Mouse (Mus musculus) liver, embryonic 13.5 days (tissue): ENCODE measurements around the gene Akt1. TPM values are rescaled to one million over a fixed set of nuclear protein-coding genes. Genes with fewer than 3 reads are reported as not detected.

Experiments
- ATAC-seq: fragments of 200-750 bp; cut with Nextera tagmentation; 2 replicates; pipeline ENCODE4 v1.8.0; 2017; ENCODE audit warnings: low read depth, mild to moderate bottlenecking, moderate number of reproducible peaks, moderate library complexity
- DNase-seq: peaks from one replicate; pipeline ENCODE4 v3.0.0; 2022
- H3K27ac ChIP-seq: fragments of 300-500 bp; sonication (generic); 2 replicates; pipeline ENCODE4 v1.5.1; 2015; ENCODE audit warnings: moderate library complexity, mild to moderate bottlenecking, inconsistent platforms
- H3K27me3 ChIP-seq: fragments of 300-500 bp; sonication (generic); 2 replicates; pipeline ENCODE4 v1.6.1; 2015; ENCODE audit warnings: mild to moderate bottlenecking, inconsistent platforms
- H3K36me3 ChIP-seq: fragments of 300-500 bp; sonication (generic); 2 replicates; pipeline ENCODE4 v1.6.1; 2015; ENCODE audit warnings: mild to moderate bottlenecking, inconsistent platforms
- H3K4me1 ChIP-seq: fragments of 300-500 bp; sonication (generic); replicated peaks from 2 replicates; pipeline ENCODE4 v1.6.1; 2015; ENCODE audit warnings: inconsistent platforms
- H3K4me2 ChIP-seq: fragments of 300-500 bp; sonication (generic); 2 replicates; pipeline ENCODE4 v1.6.1; 2015; ENCODE audit warnings: inconsistent platforms, mild to moderate bottlenecking, moderate library complexity
- H3K4me3 ChIP-seq: fragments of 300-500 bp; sonication (generic); replicated peaks from 2 replicates; pipeline ENCODE4 v1.5.1; 2015; ENCODE audit warnings: mild to moderate bottlenecking, inconsistent platforms
- H3K9ac ChIP-seq: fragments of 300-500 bp; sonication (generic); 2 replicates; pipeline ENCODE4 v1.6.1; 2015; ENCODE audit warnings: mild to moderate bottlenecking, inconsistent platforms
- H3K9me3 ChIP-seq: fragments of 300-500 bp; sonication (generic); replicated peaks from 2 replicates; pipeline ENCODE4 v1.6.1; 2016; ENCODE audit warnings: inconsistent platforms
- WGBS: fragments of 180-500 bp; shearing (Covaris S2); methylation state at CpG from one replicate; pipeline ENCODE4 v1.1.7; 2015; ENCODE audit not compliant: insufficient replicate concordance; 5-methylcytosine and 5-hydroxymethylcytosine counted together
- polyA plus RNA-seq: library from polyadenylated mRNA; unstranded; fragments of >200 nt; fragmentation: Nextera tagmentation; extraction: Ambion mirVana; gene quantifications from 2 replicates; pipeline ENCODE4 v1.2.1, GENCODE M21; 2015

Akt1 gene
- polyA plus RNA-seq, 1 experiment from 2014 or later = 17.9 TPM

GRCm38 (mm10) chr12:112632907-112633306 lies 41.8 kb downstream of the Akt1 start:
- no peak overlapping the region for H3K9ac ChIP-seq
- no peak overlapping the region for H3K4me3 ChIP-seq
- ATAC-seq = no peak
- H3K36me3 ChIP-seq = no peaks in the 10 kb centered on the region
- 45% methylated on average over 5 of the region's 5 CpGs for WGBS
- H3K27ac ChIP-seq = peak overlapping the region; percentile 20; the same call in 1 of the 2 replicates
- peaks cover 60% of the 10 kb centered on the region for H3K4me1 ChIP-seq
- no peaks in the 10 kb centered on the region for H3K27me3 ChIP-seq
- no peak for DNase-seq
- no peaks in the 10 kb centered on the region for H3K9me3 ChIP-seq
- peak overlapping the region; percentile 10; the same call in 1 of the 2 replicates for H3K4me2 ChIP-seq

- Histone ChIP-seq H3K9ac (no peak overlapping the region), H3K27me3 (no peaks in the 10 kb centered on the region), H3K9me3 (no peaks in the 10 kb centered on the region), H3K4me2 (peak overlapping the region; percentile 10; the same call in 1 of the 2 replicates), H3K4me3 (no peak overlapping the region), H3K36me3 (no peaks in the 10 kb centered on the region), H3K4me1 (peaks cover 61% of the 10 kb centered on the region), H3K27ac (peak overlapping the region; percentile 20; the same call in 1 of the 2 replicates)
- ATAC-seq (no peak; the same call in 1 of the 2 replicates), DNase-seq (no peak)
- WGBS = 56% methylated on average over 11 of the region's 11 CpGs
Observed at GRCm38 (mm10) chr12:112632084-112632777, 42.5 kb downstream of the Akt1 start.

- Histone ChIP-seq H3K27me3 (no peaks in the 10 kb centered on the region), H3K4me1 (peaks cover 68% of the 10 kb centered on the region), H3K9me3 (no peaks in the 10 kb centered on the region), H3K4me3 (no peak overlapping the region), H3K4me2 (no peak overlapping the region), H3K9ac (no peak overlapping the region), H3K27ac (peak overlapping the region; percentile 13; the same call in 1 of the 2 replicates), H3K36me3 (no peaks in the 10 kb centered on the region)
- DNase-seq (no peak), ATAC-seq (no peak)
- 22% methylated on average over 1 of the region's 1 CpGs for WGBS
Observed at GRCm38 (mm10) chr12:112631472-112631871, 43.2 kb downstream of the Akt1 start.

DNA sequence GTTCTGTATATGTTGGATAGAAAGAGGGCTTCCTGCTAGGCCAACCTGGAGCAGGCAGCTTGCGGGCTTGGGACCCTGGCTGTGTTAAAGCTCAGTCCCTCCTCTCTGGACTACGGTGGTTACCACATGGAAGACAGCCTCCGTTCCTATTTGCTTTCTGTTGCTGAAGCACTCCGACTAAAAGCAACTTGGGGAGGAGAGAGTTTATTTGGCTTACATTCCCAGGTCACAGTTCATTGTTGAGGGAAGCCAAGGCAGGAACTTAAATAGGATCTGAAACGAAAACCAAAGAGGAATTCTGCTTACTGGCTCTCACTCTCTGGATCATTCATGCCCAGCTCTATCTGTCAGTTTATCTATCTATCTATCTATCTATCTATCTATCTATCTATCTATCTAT lies 43.9 kb downstream of the Akt1 start:
- WGBS = 67% methylated on average over 5 of the region's 5 CpGs
- Histone ChIP-seq H3K4me2 (no peak overlapping the region), H3K9me3 (no peaks in the 10 kb centered on the region), H3K9ac (no peak overlapping the region), H3K4me1 (peaks cover 75% of the 10 kb centered on the region), H3K36me3 (no peaks in the 10 kb centered on the region), H3K27ac (peak overlapping the region; percentile 5; the same call in 1 of the 2 replicates), H3K4me3 (no peak overlapping the region), H3K27me3 (no peaks in the 10 kb centered on the region)
- no peak for ATAC-seq
- DNase-seq = no peak

GRCm38 (mm10) chr12:112630029-112630428 lies 44.7 kb downstream of the Akt1 start:
- peaks cover 77% of the 10 kb centered on the region for H3K4me1 ChIP-seq

DNA sequence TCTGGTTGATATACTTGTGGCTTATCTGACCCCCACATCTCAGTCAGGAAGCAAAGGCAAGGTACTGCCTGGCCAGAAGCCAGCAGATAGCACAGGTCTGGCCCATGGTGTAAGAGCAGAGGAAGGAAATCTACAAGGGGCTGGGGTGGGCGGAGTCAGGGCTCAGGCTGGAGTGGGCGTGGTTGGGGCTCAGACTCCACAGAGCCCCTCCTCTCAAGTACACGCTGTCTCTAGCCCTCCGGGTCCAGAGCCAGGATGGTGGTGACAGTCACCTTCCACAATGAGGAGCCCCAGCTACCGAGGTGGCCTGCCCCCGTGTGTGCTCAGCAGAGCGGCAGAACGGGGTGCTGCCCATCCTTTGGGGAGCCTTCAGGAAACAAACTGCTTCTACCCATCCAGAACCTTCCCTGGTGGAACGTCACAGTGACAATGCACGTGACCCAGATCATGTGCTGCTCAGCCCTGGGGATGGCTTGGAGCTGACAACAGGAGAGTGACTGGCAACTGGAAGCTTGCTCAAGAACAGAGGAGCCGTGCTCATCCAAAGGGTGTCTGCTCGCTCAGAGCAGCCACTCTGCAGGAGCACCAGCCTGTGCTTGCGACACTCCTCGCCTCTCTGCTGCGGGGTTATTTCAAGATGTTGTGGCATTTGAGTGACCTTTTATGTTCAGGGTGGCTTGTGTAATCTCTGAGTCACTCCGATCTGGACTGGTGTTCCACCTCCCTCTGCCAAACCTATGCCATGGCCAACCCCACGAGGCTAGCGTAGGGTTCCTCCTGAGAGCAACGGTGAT lies 45.6 kb downstream of the Akt1 start:
- Histone ChIP-seq H3K9me3 (no peaks in the 10 kb centered on the region), H3K36me3 (no peaks in the 10 kb centered on the region), H3K4me2 (peak overlapping the region; percentile 61), H3K4me1 (peaks cover 73% of the 10 kb centered on the region), H3K4me3 (peak overlapping the region; percentile 36), H3K27me3 (no peaks in the 10 kb centered on the region), H3K27ac (peak overlapping the region; percentile 53), H3K9ac (peak overlapping the region; percentile 15)
- DNase-seq = peak; percentile 57
- ATAC-seq = peak; percentile 70
- WGBS = 12% methylated on average over 19 of the region's 19 CpGs

More at GRCm38 (mm10) chr12:112630029-112630428, 44.7 kb downstream of the Akt1 start:
- DNase-seq = no peak
- H3K4me3 ChIP-seq = no peak overlapping the region
- H3K4me2 ChIP-seq = no peak overlapping the region
- no peaks in the 10 kb centered on the region for H3K27me3 ChIP-seq
- H3K36me3 ChIP-seq = no peaks in the 10 kb centered on the region
- no peak overlapping the region for H3K27ac ChIP-seq
- no peak for ATAC-seq
- WGBS = 83% methylated on average over 12 of the region's 12 CpGs
- H3K9ac ChIP-seq = no peak overlapping the region
- no peaks in the 10 kb centered on the region for H3K9me3 ChIP-seq

DNA sequence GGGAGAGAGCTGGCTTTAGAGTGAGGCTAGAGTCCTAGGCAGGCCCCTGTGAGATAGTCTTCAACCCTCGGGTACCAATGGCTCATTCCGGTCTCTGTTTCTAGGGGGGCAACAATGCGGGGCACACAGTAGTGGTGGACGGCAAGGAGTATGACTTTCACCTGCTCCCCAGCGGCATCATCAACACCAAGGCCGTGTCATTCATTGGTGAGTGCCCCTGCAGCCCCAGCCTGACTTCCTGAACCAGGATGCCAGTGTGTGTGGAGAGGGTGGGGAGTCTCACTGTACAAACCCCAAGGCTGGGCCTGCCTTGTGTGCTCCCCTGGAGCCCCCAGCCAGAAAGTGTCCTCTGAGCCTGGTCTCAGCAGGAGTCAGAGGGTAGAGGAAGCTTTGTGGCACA lies 46.5 kb downstream of the Akt1 start:
- 54% methylated on average over 6 of the region's 6 CpGs for WGBS

GRCm38 (mm10) chr12:112627097-112627881 lies 47.4 kb downstream of the Akt1 start:
- H3K27me3 ChIP-seq = 0 out of 2 replicates have a peak, but pooled peaks cover 2% of the 10 kb centered on the region
- H3K9me3 ChIP-seq = no peaks in the 10 kb centered on the region
- 50% methylated on average over 7 of the region's 7 CpGs for WGBS
- H3K9ac ChIP-seq = no peak overlapping the region
- ATAC-seq (no peak), DNase-seq (no peak)
- no peak overlapping the region for H3K4me3 ChIP-seq
- H3K4me1 ChIP-seq = peaks cover 68% of the 10 kb centered on the region
- H3K27ac ChIP-seq = peak overlapping the region; percentile 8; the same call in 1 of the 2 replicates
- H3K36me3 ChIP-seq = no peaks in the 10 kb centered on the region
- no peak overlapping the region for H3K4me2 ChIP-seq

More for the DNA sequence above, 46.5 kb downstream of the Akt1 start:
- no peaks in the 10 kb centered on the region for H3K36me3 ChIP-seq
- no peak overlapping the region for H3K9ac ChIP-seq
- no peaks in the 10 kb centered on the region for H3K27me3 ChIP-seq
- ATAC-seq (no peak), DNase-seq (no peak)
- H3K4me1 ChIP-seq = peaks cover 74% of the 10 kb centered on the region
- H3K9me3 ChIP-seq = no peaks in the 10 kb centered on the region
- H3K4me2 ChIP-seq = no peak overlapping the region
- peak overlapping the region; percentile 53 for H3K27ac ChIP-seq
- no peak overlapping the region for H3K4me3 ChIP-seq

- H3K4me2 ChIP-seq = no peak overlapping the region
- H3K9me3 ChIP-seq = no peaks in the 10 kb centered on the region
- no peak overlapping the region for H3K27ac ChIP-seq
- WGBS = 53% methylated on average over 6 of the region's 6 CpGs
- H3K9ac ChIP-seq = no peak overlapping the region
- no peak for DNase-seq
- H3K27me3 ChIP-seq = peaks cover 7% of the 10 kb centered on the region
- no peak overlapping the region for H3K4me3 ChIP-seq
- no peak for ATAC-seq
- no peaks in the 10 kb centered on the region for H3K36me3 ChIP-seq
- peaks cover 68% of the 10 kb centered on the region for H3K4me1 ChIP-seq
Observed at GRCm38 (mm10) chr12:112626455-112626854, 48.2 kb downstream of the Akt1 start.

DNA sequence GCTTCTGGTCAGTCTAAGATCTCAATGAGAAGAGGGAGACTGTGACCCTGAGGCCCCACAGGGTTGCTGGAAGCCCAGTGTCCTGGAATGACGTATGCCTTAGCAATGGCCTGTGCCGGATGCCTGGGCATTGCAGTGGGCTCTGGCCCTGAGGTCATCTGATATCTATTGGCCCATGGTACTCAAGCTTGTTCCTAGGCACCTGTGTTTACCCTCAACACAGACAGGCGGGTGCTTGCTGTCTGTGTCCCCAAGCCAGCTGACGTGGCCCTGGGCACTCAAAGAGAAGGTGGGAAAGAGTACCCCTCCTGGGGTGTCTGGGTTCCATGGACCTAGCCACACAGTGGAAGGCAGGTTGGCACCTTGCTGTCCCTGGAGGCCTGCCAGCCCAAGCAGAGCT lies 49.0 kb downstream of the Akt1 start:
- peaks cover 68% of the 10 kb centered on the region for H3K4me1 ChIP-seq
- ATAC-seq = no peak

DNA sequence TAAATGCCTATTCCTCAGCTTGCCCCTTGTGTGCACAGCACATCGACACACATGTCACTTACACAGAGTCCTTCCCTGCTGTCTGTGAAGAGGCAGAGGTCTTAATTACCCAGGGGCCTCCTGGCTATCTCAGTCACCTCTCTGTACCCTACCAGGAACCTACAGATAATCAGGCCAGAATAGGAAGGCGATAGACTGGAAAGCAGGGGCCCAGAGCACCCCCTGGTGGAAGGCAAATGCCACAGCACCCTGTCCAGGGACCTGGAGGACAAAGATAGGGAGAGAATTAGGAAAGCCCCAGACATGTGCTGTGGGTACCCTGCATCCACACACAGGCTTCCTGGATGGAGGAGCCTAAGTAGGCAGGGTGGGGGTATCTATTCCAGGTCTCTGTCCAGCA lies 50.9 kb downstream of the Akt1 start:
- H3K4me2 ChIP-seq = no peak overlapping the region
- peak; percentile 51 for ATAC-seq
- peaks cover 34% of the 10 kb centered on the region for H3K27me3 ChIP-seq
- no peaks in the 10 kb centered on the region for H3K36me3 ChIP-seq
- DNase-seq = peak; percentile 69
- no peak overlapping the region for H3K9ac ChIP-seq
- no peak overlapping the region for H3K4me3 ChIP-seq
- 8% methylated on average over 2 of the region's 2 CpGs for WGBS
- H3K9me3 ChIP-seq = no peaks in the 10 kb centered on the region
- peaks cover 71% of the 10 kb centered on the region for H3K4me1 ChIP-seq
- no peak overlapping the region for H3K27ac ChIP-seq

More for the DNA sequence above, 49.0 kb downstream of the Akt1 start:
- peaks cover 14% of the 10 kb centered on the region for H3K27me3 ChIP-seq
- H3K9ac ChIP-seq = no peak overlapping the region
- no peak overlapping the region for H3K4me2 ChIP-seq
- no peak overlapping the region for H3K27ac ChIP-seq
- H3K9me3 ChIP-seq = no peaks in the 10 kb centered on the region
- no peak overlapping the region for H3K4me3 ChIP-seq
- WGBS = 73% methylated on average over 4 of the region's 4 CpGs
- DNase-seq = no peak
- H3K36me3 ChIP-seq = no peaks in the 10 kb centered on the region
